Mouse (Mus musculus): ENCODE results near the gene Atp2c2. TPM values are rescaled to one million over a fixed set of nuclear protein-coding genes. Genes with fewer than 3 reads are reported as not detected.
A peak's percentile ranks its signal among the peaks of the same experiment; 100 is the strongest.

Atp2c2 gene
- polyA plus RNA-seq (2015; fragmentation: Nextera tagmentation; extraction: Ambion mirVana), result 7.7 and 8.8 TPM in 2 replicates

DNA sequence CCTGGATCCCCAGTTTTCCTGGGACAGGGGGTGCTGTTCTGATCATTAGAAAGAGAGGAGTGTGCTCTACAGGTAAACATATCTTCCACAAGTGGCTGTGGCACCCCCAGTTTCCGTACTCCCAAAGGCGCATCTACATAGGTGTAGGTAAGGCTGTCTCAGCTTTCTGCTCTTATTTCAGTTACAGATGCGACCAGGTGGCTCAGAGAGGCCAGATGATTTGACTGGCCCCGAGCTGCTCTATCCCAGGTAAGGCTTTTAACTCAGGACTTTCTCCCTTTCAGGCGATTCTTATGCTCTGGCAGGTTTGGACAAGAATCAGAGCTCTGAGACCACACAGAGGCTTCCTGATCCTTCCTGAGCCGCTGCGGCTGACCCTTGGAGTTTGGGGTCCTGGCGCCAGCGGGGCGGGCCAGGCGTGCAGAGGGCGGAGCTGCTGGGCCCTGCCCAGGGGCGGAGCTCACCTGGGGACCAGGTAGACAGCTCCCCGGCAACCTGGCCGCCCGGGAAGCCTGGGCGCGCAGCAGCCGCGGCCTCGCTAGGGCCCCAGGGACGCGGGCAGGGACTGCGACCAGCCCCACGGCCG lies at the start of gene Atp2c2:
TSS of gene Atp2c2 (plus strand) at position 461 of the 586 bp plus-strand sequence.
- TF ChIP-seq EP300 (optimal IDR thresholded peaks at IDR 0.05) (no peak), CTCF (IDR thresholded peaks at IDR 0.05; ENCODE audit: low read depth) (no peak)
- Histone ChIP-seq H3K9ac (ENCODE audit: low read length) (peak within 1 kb of the TSS; percentile 55; the same call in 1 of the 2 replicates), H3K36me3 (ENCODE audit: control insufficient read depth, insufficient read depth, low read length) (no peaks in the 10 kb centered on the region), H3K27ac (replicated peaks) (peak within 1 kb of the TSS; percentile 30; the same call in 1 of the 2 replicates), H3K9me3 (ENCODE audit: control insufficient read depth, low read length) (no peaks in the 10 kb centered on the region), H3K4me2 (replicated peaks; ENCODE audit: low read depth) (peak within 1 kb of the TSS; percentile 58), H3K4me1 (replicated peaks; ENCODE audit: control insufficient read depth, insufficient read depth) (no peaks in the 10 kb centered on the region), H3K4me3 (ENCODE audit: low read depth, low read length) (peak within 1 kb of the TSS; percentile 35), H3K27me3 (ENCODE audit: control insufficient read depth, insufficient read depth, low read length) (0 out of 2 replicates have a peak, but pooled peaks cover 3% of the 10 kb centered on the region)
- WGBS, result 6% methylated on average over 26 of the region's 26 CpGs
- DNase-seq (ENCODE audit: low spot score), result peak; percentile 79
- ATAC-seq (ENCODE audit: low FRiP score, low TSS enrichment), result peak; percentile 73

- Histone ChIP-seq H3K27ac (replicated peaks) (no peak overlapping the region), H3K4me2 (replicated peaks; ENCODE audit: low read depth) (no peak overlapping the region), H3K36me3 (ENCODE audit: control insufficient read depth, insufficient read depth, low read length) (no peaks in the 10 kb centered on the region), H3K4me1 (replicated peaks; ENCODE audit: control insufficient read depth, insufficient read depth) (no peaks in the 10 kb centered on the region), H3K27me3 (ENCODE audit: control insufficient read depth, insufficient read depth, low read length) (no peaks in the 10 kb centered on the region), H3K9me3 (ENCODE audit: control insufficient read depth, low read length) (no peaks in the 10 kb centered on the region), H3K9ac (ENCODE audit: low read length) (no peak overlapping the region), H3K4me3 (ENCODE audit: low read depth, low read length) (no peak overlapping the region)
- DNase-seq (ENCODE audit: low spot score) (no peak), ATAC-seq (ENCODE audit: low FRiP score, low TSS enrichment) (peak; percentile 70; the same call in 1 of the 2 replicates)
- no peak for TF ChIP-seq CTCF (IDR thresholded peaks at IDR 0.05; ENCODE audit: low read depth)
- TF ChIP-seq EP300 (optimal IDR thresholded peaks at IDR 0.05), result peak; percentile 32
- WGBS, result 40% methylated on average over 2 of the region's 2 CpGs
Measured at GRCm38 (mm10) chr8:119651324-119651723, 48.5 kb upstream of the Atp2c2 start.

GRCm38 (mm10) chr8:119656709-119657464 lies 42.9 kb upstream of the Atp2c2 start:
- H3K9me3 ChIP-seq (ENCODE audit: control insufficient read depth, low read length), result no peaks in the 10 kb centered on the region
- WGBS, result 33% methylated on average over 5 of the region's 5 CpGs
- ATAC-seq (ENCODE audit: low FRiP score, low TSS enrichment), result peak; percentile 45
- no peaks in the 10 kb centered on the region for H3K27me3 ChIP-seq (ENCODE audit: control insufficient read depth, insufficient read depth, low read length)
- no peak overlapping the region for H3K27ac ChIP-seq (replicated peaks)
- no peak overlapping the region for H3K4me3 ChIP-seq (ENCODE audit: low read depth, low read length)
- H3K4me1 ChIP-seq (replicated peaks; ENCODE audit: control insufficient read depth, insufficient read depth), result no peaks in the 10 kb centered on the region; the same call in 1 of the 2 replicates
- no peak overlapping the region for H3K9ac ChIP-seq (ENCODE audit: low read length)
- H3K36me3 ChIP-seq (ENCODE audit: control insufficient read depth, insufficient read depth, low read length), result no peaks in the 10 kb centered on the region
- peak; percentile 68 for DNase-seq (ENCODE audit: low spot score)
- no peak overlapping the region for H3K4me2 ChIP-seq (replicated peaks; ENCODE audit: low read depth)
- TF ChIP-seq CTCF (IDR thresholded peaks at IDR 0.05; ENCODE audit: low read depth) (peak; percentile 70), EP300 (optimal IDR thresholded peaks at IDR 0.05) (no peak)

DNA sequence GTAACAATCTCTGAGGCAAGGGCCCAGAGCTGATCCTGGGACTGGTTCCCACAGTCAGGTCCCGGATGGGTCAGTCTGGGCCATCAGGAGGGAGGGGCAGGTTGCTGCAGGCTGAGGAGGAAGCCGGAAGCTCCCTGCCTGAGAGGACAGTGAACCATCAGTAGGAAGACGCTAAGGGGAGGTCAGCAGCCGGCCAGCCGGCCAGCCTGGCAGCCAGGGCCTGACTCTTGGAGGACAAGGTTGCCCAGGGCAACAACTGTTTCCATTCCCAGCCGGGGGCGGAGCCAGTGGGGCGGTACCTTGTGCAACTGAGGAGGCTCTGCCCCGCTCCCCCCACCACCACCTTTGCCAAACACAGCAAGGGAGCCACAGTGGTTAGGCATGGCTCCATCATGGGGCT lies 38.7 kb upstream of the Atp2c2 start:
- H3K27me3 ChIP-seq (ENCODE audit: control insufficient read depth, insufficient read depth, low read length), result no peaks in the 10 kb centered on the region
- DNase-seq (ENCODE audit: low spot score), result peak; percentile 89
- 0 out of 2 replicates have a peak overlapping the region, but pooled peaks have one; percentile 24 for H3K27ac ChIP-seq (replicated peaks)
- peaks cover 3% of the 10 kb centered on the region for H3K4me1 ChIP-seq (replicated peaks; ENCODE audit: control insufficient read depth, insufficient read depth)
- no peak for TF ChIP-seq CTCF (IDR thresholded peaks at IDR 0.05; ENCODE audit: low read depth)
- no peak for TF ChIP-seq EP300 (optimal IDR thresholded peaks at IDR 0.05)
- H3K9me3 ChIP-seq (ENCODE audit: control insufficient read depth, low read length), result no peaks in the 10 kb centered on the region
- H3K9ac ChIP-seq (ENCODE audit: low read length), result no peak overlapping the region
- ATAC-seq (ENCODE audit: low FRiP score, low TSS enrichment), result peak; percentile 79
- WGBS, result 12% methylated on average over 9 of the region's 9 CpGs
- H3K4me2 ChIP-seq (replicated peaks; ENCODE audit: low read depth), result no peak overlapping the region
- no peak overlapping the region for H3K4me3 ChIP-seq (ENCODE audit: low read depth, low read length)
- H3K36me3 ChIP-seq (ENCODE audit: control insufficient read depth, insufficient read depth, low read length), result no peaks in the 10 kb centered on the region

DNA sequence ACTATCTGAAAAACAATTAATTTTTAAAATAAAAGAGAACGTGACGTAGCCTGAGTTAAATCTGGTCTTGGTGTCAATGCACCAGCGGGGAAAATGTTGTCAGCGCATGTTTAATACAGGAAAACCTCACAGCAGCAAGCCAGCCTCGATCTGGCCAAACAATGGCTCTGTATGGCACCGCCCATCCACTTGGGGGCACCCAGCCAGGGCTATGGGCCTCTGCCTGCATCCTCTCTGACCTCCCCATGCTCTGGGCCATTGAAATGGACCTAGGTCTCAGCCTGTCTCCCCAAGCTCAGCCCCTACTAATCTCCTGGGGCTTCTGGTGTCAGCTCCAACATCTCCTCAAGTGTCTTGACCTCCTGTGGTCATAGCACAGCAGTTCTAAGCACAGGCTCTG lies 37.9 kb upstream of the Atp2c2 start:
- WGBS, result 74% methylated on average over 6 of the region's 6 CpGs
- DNase-seq (ENCODE audit: low spot score) (no peak), ATAC-seq (ENCODE audit: low FRiP score, low TSS enrichment) (no peak)
- TF ChIP-seq CTCF (IDR thresholded peaks at IDR 0.05; ENCODE audit: low read depth), result no peak
- no peak for TF ChIP-seq EP300 (optimal IDR thresholded peaks at IDR 0.05)
- Histone ChIP-seq H3K36me3 (ENCODE audit: control insufficient read depth, insufficient read depth, low read length) (no peaks in the 10 kb centered on the region), H3K27ac (replicated peaks) (0 out of 2 replicates have a peak overlapping the region, but pooled peaks have one; percentile 8), H3K27me3 (ENCODE audit: control insufficient read depth, insufficient read depth, low read length) (no peaks in the 10 kb centered on the region), H3K9me3 (ENCODE audit: control insufficient read depth, low read length) (no peaks in the 10 kb centered on the region), H3K4me3 (ENCODE audit: low read depth, low read length) (no peak overlapping the region), H3K4me2 (replicated peaks; ENCODE audit: low read depth) (no peak overlapping the region), H3K9ac (ENCODE audit: low read length) (no peak overlapping the region), H3K4me1 (replicated peaks; ENCODE audit: control insufficient read depth, insufficient read depth) (peaks cover 3% of the 10 kb centered on the region)

GRCm38 (mm10) chr8:119663440-119663839 lies 36.4 kb upstream of the Atp2c2 start:
- ATAC-seq (ENCODE audit: low FRiP score, low TSS enrichment) (no peak), DNase-seq (ENCODE audit: low spot score) (no peak)
- no peak for TF ChIP-seq EP300 (optimal IDR thresholded peaks at IDR 0.05)
- no peak for TF ChIP-seq CTCF (IDR thresholded peaks at IDR 0.05; ENCODE audit: low read depth)
- Histone ChIP-seq H3K4me1 (replicated peaks; ENCODE audit: control insufficient read depth, insufficient read depth) (peaks cover 3% of the 10 kb centered on the region), H3K9ac (ENCODE audit: low read length) (no peak overlapping the region), H3K9me3 (ENCODE audit: control insufficient read depth, low read length) (no peaks in the 10 kb centered on the region), H3K36me3 (ENCODE audit: control insufficient read depth, insufficient read depth, low read length) (no peaks in the 10 kb centered on the region), H3K27me3 (ENCODE audit: control insufficient read depth, insufficient read depth, low read length) (no peaks in the 10 kb centered on the region), H3K4me3 (ENCODE audit: low read depth, low read length) (no peak overlapping the region), H3K4me2 (replicated peaks; ENCODE audit: low read depth) (no peak overlapping the region), H3K27ac (replicated peaks) (no peak overlapping the region)
- 73% methylated on average over 11 of the region's 11 CpGs for WGBS
